Mouse (Mus musculus) MEL (cell line): ENCODE measurements around the gene Fam178b. TPM values are rescaled to one million over a fixed set of nuclear protein-coding genes. Genes with fewer than 3 reads are reported as not detected.
A peak's percentile ranks its signal among the peaks of the same experiment; 100 is the strongest.

ENCODE experiments used
- DNase-seq: peaks from one replicate; pipeline ENCODE4 v3.0.0; 2011; ENCODE audit warnings: low read depth, low spot score
- H3K27ac ChIP-seq: 2 replicates; pipeline ENCODE4 v1.5.1; 2012; ENCODE audit warnings: low read depth, mild to moderate bottlenecking, control low read depth, low read length, moderate library complexity; ENCODE audit not compliant: control insufficient read depth
- H3K27me3 ChIP-seq, 2 experiments: fragments of 150-350 bp in 1 of 2; sonication (generic) in 1 of 2; 2 replicates each; pipeline ENCODE4 v1.6.1; 2012; ENCODE audit warnings: low read length in 2 of 2, mild to moderate bottlenecking in 2 of 2, improper control_type of control experiment in 1 of 2, moderate library complexity in 1 of 2; ENCODE audit not compliant: insufficient read depth in 2 of 2, control insufficient read depth in 1 of 2
- H3K36me3 ChIP-seq, 2 experiments: 2 replicates each; pipeline ENCODE4 v1.6.1; 2012 to 2014; ENCODE audit warnings: low read length in 2 of 2, improper control_type of control experiment in 1 of 2, inconsistent platforms in 1 of 2, mild to moderate bottlenecking in 1 of 2; ENCODE audit not compliant: insufficient read depth in 2 of 2, control insufficient read depth in 1 of 2
- H3K4me1 ChIP-seq, 2 experiments: fragments of 150-350 bp in 1 of 2; sonication (generic) in 1 of 2; 2 replicates each; pipeline ENCODE4 v1.6.1; 2012; ENCODE audit warnings: low read length in 2 of 2, improper control_type of control experiment in 1 of 2, mild to moderate bottlenecking in 1 of 2; ENCODE audit not compliant: insufficient read depth in 2 of 2, control insufficient read depth in 1 of 2
- H3K4me3 ChIP-seq, 2 experiments: fragments of 150-350 bp in 1 of 2; sonication (generic) in 1 of 2; 2 replicates each; pipeline ENCODE4 v1.5.1; 2012; ENCODE audit warnings: low read depth in 2 of 2, low read length in 2 of 2, mild to moderate bottlenecking in 2 of 2, moderate library complexity in 2 of 2, control low read depth in 1 of 2, improper control_type of control experiment in 1 of 2; ENCODE audit not compliant: control insufficient read depth in 1 of 2, insufficient read depth in 1 of 2
- H3K79me2 ChIP-seq: 2 replicates; pipeline ENCODE4 v1.6.1; 2012; ENCODE audit warnings: mild to moderate bottlenecking, low read length, moderate library complexity; ENCODE audit not compliant: control insufficient read depth, poor library complexity, insufficient read depth
- H3K9ac ChIP-seq: 2 replicates; pipeline ENCODE4 v1.6.1; 2012; ENCODE audit warnings: low read depth, mild to moderate bottlenecking, control low read depth, low read length, moderate library complexity; ENCODE audit not compliant: control insufficient read depth, poor library complexity, severe bottlenecking
- H3K9me3 ChIP-seq: fragments of 150-350 bp; sonication (generic); replicated peaks from 2 replicates; pipeline ENCODE4 v1.6.1; 2012; ENCODE audit warnings: mild to moderate bottlenecking, low read length, improper control_type of control experiment, moderate library complexity; ENCODE audit not compliant: insufficient read depth
- BHLHE40 ChIP-seq: IDR thresholded peaks from 2 replicates; pipeline ENCODE4 v1.6.1; 2012; ENCODE audit warnings: low read depth, mild to moderate bottlenecking, inconsistent platforms, low read length, improper control_type of control experiment, borderline replicate concordance
- CHD1 ChIP-seq: IDR thresholded peaks from 2 replicates; pipeline ENCODE4 v1.6.1; 2012; ENCODE audit warnings: low read depth, mild to moderate bottlenecking, inconsistent platforms, low read length, improper control_type of control experiment
- CHD2 ChIP-seq: IDR thresholded peaks from 2 replicates; pipeline ENCODE4 v1.6.1; 2011; ENCODE audit warnings: low read length, improper control_type of control experiment
- CTCF ChIP-seq, 3 experiments: IDR thresholded peaks in 2 of 3; conservative IDR thresholded peaks in 1 of 3; 2 replicates each; pipeline ENCODE4 v1.5.1; 2011 to 2012; ENCODE audit warnings: low read length in 3 of 3, low read depth in 2 of 3, mild to moderate bottlenecking in 2 of 3, improper control_type of control experiment in 1 of 3, inconsistent platforms in 1 of 3, mixed read lengths in 1 of 3, moderate library complexity in 1 of 3; ENCODE audit not compliant: control insufficient read depth in 1 of 3, insufficient read depth in 1 of 3, poor library complexity in 1 of 3, severe bottlenecking in 1 of 3
- E2F4 ChIP-seq: IDR thresholded peaks from 2 replicates; pipeline ENCODE4 v1.6.1; 2011; ENCODE audit warnings: low read depth, low read length, improper control_type of control experiment, borderline replicate concordance
- ELF1 ChIP-seq: IDR thresholded peaks from 2 replicates; pipeline ENCODE4 v1.6.1; 2014; ENCODE audit warnings: low read depth, mild to moderate bottlenecking, inconsistent platforms, low read length, improper control_type of control experiment, moderate library complexity
- EP300 ChIP-seq, 2 experiments: IDR thresholded peaks; 2 replicates each; pipeline ENCODE4 v1.6.1; 2011; ENCODE audit warnings: improper control_type of control experiment in 2 of 2, low read length in 2 of 2, low read depth in 1 of 2, mild to moderate bottlenecking in 1 of 2
- ETS1 ChIP-seq: IDR thresholded peaks from 2 replicates; pipeline ENCODE4 v1.6.1; 2012; ENCODE audit warnings: low read depth, mild to moderate bottlenecking, inconsistent platforms, low read length, improper control_type of control experiment, moderate library complexity
- GABPA ChIP-seq: IDR thresholded peaks from 2 replicates; pipeline ENCODE4 v1.6.1; 2012; ENCODE audit warnings: low read depth, mild to moderate bottlenecking, inconsistent platforms, low read length, improper control_type of control experiment, moderate library complexity
- GATA1 ChIP-seq: IDR thresholded peaks from 2 replicates; pipeline ENCODE4 v1.6.1; 2011; ENCODE audit warnings: low read depth, low read length, improper control_type of control experiment
- HCFC1 ChIP-seq: IDR thresholded peaks from 2 replicates; pipeline ENCODE4 v1.6.1; 2012; ENCODE audit warnings: low read depth, mild to moderate bottlenecking, inconsistent platforms, low read length, improper control_type of control experiment, moderate library complexity
- JUND ChIP-seq: IDR thresholded peaks from 2 replicates; pipeline ENCODE4 v1.6.1; 2011; ENCODE audit warnings: low read depth, mild to moderate bottlenecking, improper control_type of control experiment, low read length
- KAT2A ChIP-seq: conservative IDR thresholded peaks from 2 replicates; pipeline ENCODE4 v1.6.1; 2012; ENCODE audit warnings: low read depth, low read length, improper control_type of control experiment, inconsistent platforms
- MAFK ChIP-seq: IDR thresholded peaks from 2 replicates; pipeline ENCODE4 v1.6.1; 2011; ENCODE audit warnings: low read depth, mild to moderate bottlenecking, low read length, improper control_type of control experiment, borderline replicate concordance
- MXI1 ChIP-seq: IDR thresholded peaks from 2 replicates; pipeline ENCODE4 v1.6.1; 2011; ENCODE audit warnings: mild to moderate bottlenecking, low read depth, low read length, improper control_type of control experiment
- NRF1 ChIP-seq: IDR thresholded peaks from 2 replicates; pipeline ENCODE4 v1.6.1; 2014; ENCODE audit warnings: low read depth, mild to moderate bottlenecking, inconsistent platforms, low read length, improper control_type of control experiment, moderate library complexity; ENCODE audit not compliant: poor library complexity, insufficient read depth, severe bottlenecking
- POLR2A ChIP-seq, 2 experiments: IDR thresholded peaks; 2 replicates each; pipeline ENCODE4 v1.6.1; 2011 to 2012; ENCODE audit warnings: low read length in 2 of 2, mild to moderate bottlenecking in 2 of 2, control low read depth in 1 of 2, improper control_type of control experiment in 1 of 2, low read depth in 1 of 2, moderate library complexity in 1 of 2; ENCODE audit not compliant: control insufficient read depth in 1 of 2, insufficient read depth in 1 of 2, poor library complexity in 1 of 2
- SIN3A ChIP-seq: IDR thresholded peaks from 2 replicates; pipeline ENCODE4 v1.6.1; 2012; ENCODE audit warnings: low read length, improper control_type of control experiment, inconsistent platforms
- ZC3H11A ChIP-seq: IDR thresholded peaks from 2 replicates; pipeline ENCODE4 v1.6.1; 2012; ENCODE audit warnings: low read depth, mild to moderate bottlenecking, inconsistent platforms, low read length, improper control_type of control experiment
- ZKSCAN1 ChIP-seq: IDR thresholded peaks from 2 replicates; pipeline ENCODE4 v1.6.1; 2012; ENCODE audit warnings: low read depth, mild to moderate bottlenecking, inconsistent platforms, low read length, improper control_type of control experiment, moderate library complexity
- ZMIZ1 ChIP-seq: IDR thresholded peaks from 2 replicates; pipeline ENCODE4 v1.6.1; 2012; ENCODE audit warnings: low read depth, mild to moderate bottlenecking, inconsistent platforms, low read length, improper control_type of control experiment, moderate library complexity
- ZNF384 ChIP-seq: IDR thresholded peaks from 2 replicates; pipeline ENCODE4 v1.6.1; 2012; ENCODE audit warnings: low read depth, mild to moderate bottlenecking, inconsistent platforms, low read length, improper control_type of control experiment
- polyA plus RNA-seq, 2 experiments: library from polyadenylated mRNA; stranded (reverse) in 1 of 2; unstranded in 1 of 2; fragments of >175 nt in 1 of 2; fragments of >200 nt in 1 of 2; gene quantifications; 2 replicates each; pipeline versions ENCODE4 v1.2.1 to v1.2.4; 2012; ENCODE audit warnings: low replicate concordance in 2 of 2, low read depth in 1 of 2; ENCODE audit not compliant: insufficient read length in 2 of 2, insufficient read depth in 1 of 2, missing spikeins in 1 of 2
- total RNA-seq: library from RNA; depleted of rRNA; stranded (reverse); fragments of 300-350 nt; gene quantifications from 2 replicates; pipeline ENCODE4 v1.2.3, GENCODE M21; 2012

Fam178b gene
- total and polyA plus RNA-seq, 3 experiments: 0.19 to 0.29 TPM; not detected in 1

- TF ChIP-seq ZMIZ1: no peak
These were observed 100.8 kb downstream of the Fam178b start (continued) for GRCm38 (mm10) chr1:36582211-36582610.

- no peaks in the 10 kb centered on the region for H3K9me3 ChIP-seq
- TF ChIP-seq ZKSCAN1: no peak
- TF ChIP-seq, all 39 proteins: peak for 0
- H3K4me3 ChIP-seq: no peak overlapping the region
- no peak overlapping the region for H3K9ac ChIP-seq
- no peak for DNase-seq
- H3K27me3 ChIP-seq: no peaks in the 10 kb centered on the region; a peak in 1 of 4 replicates
- no peak overlapping the region for H3K27ac ChIP-seq
- no peaks in the 10 kb centered on the region for H3K4me1 ChIP-seq
- H3K79me2 ChIP-seq: no peaks in the 10 kb centered on the region
- H3K36me3 ChIP-seq: no peaks in the 10 kb centered on the region
These were observed 101.7 kb downstream of the Fam178b start for GRCm38 (mm10) chr1:36581260-36581659.

- Histone ChIP-seq H3K27me3 (no peaks in the 10 kb centered on the region; a peak in 1 of 4 replicates), H3K36me3 (no peaks in the 10 kb centered on the region), H3K79me2 (no peaks in the 10 kb centered on the region), H3K9ac (peak overlapping the region; percentile 40; the same call in 1 of the 2 replicates), H3K4me3 (peak overlapping the region; percentile 34 to 36), H3K9me3 (no peaks in the 10 kb centered on the region), H3K4me1 (no peaks in the 10 kb centered on the region), H3K27ac (no peak overlapping the region)
- peak; percentile 72 for DNase-seq
- peak; percentile 78 for TF ChIP-seq MAFK
- TF ChIP-seq NRF1: no peak
- 0 out of 2 replicates have a peak, but pooled peaks have one; percentile 28 for TF ChIP-seq ETS1
- peak; percentile 49; the same call in 1 of the 2 replicates for TF ChIP-seq MXI1
- TF ChIP-seq HCFC1: no peak
These were observed 102.4 kb downstream of the Fam178b start for GRCm38 (mm10) chr1:36580384-36581207.

- no peak for TF ChIP-seq KAT2A
- no peak for TF ChIP-seq E2F4
- TF ChIP-seq HCFC1: no peak
- no peak for TF ChIP-seq ZKSCAN1
- TF ChIP-seq GABPA: no peak
- no peak for TF ChIP-seq ELF1
- TF ChIP-seq BHLHE40: no peak
- no peak for TF ChIP-seq GATA1
- no peak for TF ChIP-seq CHD2
- no peak for TF ChIP-seq ZC3H11A
- TF ChIP-seq JUND: no peak
- TF ChIP-seq POLR2A (IDR thresholded peaks at IDR 0.05; ENCODE audit: control insufficient read depth in 1 of 2, insufficient read depth in 1 of 2, low read depth in 1 of 2, low read length in 2 of 2, poor library complexity in 1 of 2): no peak
- TF ChIP-seq ZNF384: no peak
- no peak for TF ChIP-seq CHD1
- TF ChIP-seq NRF1: no peak
- TF ChIP-seq CTCF (IDR thresholded peaks at IDR 0.05 in 2 of 3, conservative IDR thresholded peaks at IDR 0.05 in 1 of 3; ENCODE audit: control insufficient read depth in 1 of 3, insufficient read depth in 1 of 3, low read depth in 2 of 3, low read length in 3 of 3, poor library complexity in 1 of 3, severe bottlenecking in 1 of 3): no peak
- TF ChIP-seq EP300 (IDR thresholded peaks at IDR 0.05; ENCODE audit: low read depth in 1 of 2, low read length in 2 of 2): no peak
- no peak for TF ChIP-seq SIN3A
- TF ChIP-seq MXI1: no peak
- Histone ChIP-seq H3K27ac (no peak overlapping the region), H3K4me3 (no peak overlapping the region), H3K27me3 (no peaks in the 10 kb centered on the region), H3K9ac (no peak overlapping the region), H3K36me3 (no peaks in the 10 kb centered on the region), H3K79me2 (no peaks in the 10 kb centered on the region), H3K9me3 (no peaks in the 10 kb centered on the region), H3K4me1 (no peaks in the 10 kb centered on the region)
- peak; percentile 13 for DNase-seq
These were observed 103.0 kb downstream of the Fam178b start for GRCm38 (mm10) chr1:36579974-36580383.
